Mouse (Mus musculus): ENCODE measurements at regions not wholly inside any gene's neighbourhood (a gene's known extent, or its start where the extent isn't known, plus 50 kb on each side); places are given as distances from the start of the nearest gene placed in this dataset.

GRCm38 (mm10) chr10:9227361-9227760 is 341.5 kb upstream of the Sash1 start:
- DNase-seq (ENCODE audit: low read depth, low spot score): no peak
- WGBS: 20% methylated on average over 1 of the region's 1 CpGs

GRCm38 (mm10) chr10:9210646-9211045 is 324.8 kb upstream of the Sash1 start:
- no peak for DNase-seq (ENCODE audit: low read depth, low spot score)
- WGBS: 17% methylated on average over 2 of the region's 2 CpGs

GRCm38 (mm10) chr10:9204096-9204495 is 318.2 kb upstream of the Sash1 start:
- 69% methylated on average over 8 of the region's 8 CpGs for WGBS
- no peak for DNase-seq (ENCODE audit: low read depth, low spot score)

GRCm38 (mm10) chr10:9203323-9203722 is 317.5 kb upstream of the Sash1 start:
- no peak for DNase-seq (ENCODE audit: low read depth, low spot score)
- whole genome bisulfite sequencing: 81% methylated on average over 6 of the region's 6 CpGs

- no peak for DNase-seq (ENCODE audit: low read depth, low spot score)
- WGBS: 48% methylated on average over 1 of the region's 1 CpGs
These were observed 317.1 kb upstream of the Sash1 start for GRCm38 (mm10) chr10:9202922-9203321.

- WGBS: 50% methylated on average over 3 of the region's 3 CpGs
These were observed 289.1 kb upstream of the Sash1 start for GRCm38 (mm10) chr10:9174997-9175396.

GRCm38 (mm10) chr10:9173509-9173908 is 287.6 kb upstream of the Sash1 start:
- WGBS: 89% methylated on average over 2 of the region's 2 CpGs

More at GRCm38 (mm10) chr10:9174997-9175396, 289.1 kb upstream of the Sash1 start:
- peak; percentile 1 for DNase-seq (ENCODE audit: low read depth, low spot score)

GRCm38 (mm10) chr10:9168725-9169124 is 282.9 kb upstream of the Sash1 start:
- DNase-seq (ENCODE audit: low read depth, low spot score): no peak
- WGBS: 85% methylated on average over 7 of the region's 7 CpGs

More at GRCm38 (mm10) chr10:9173509-9173908, 287.6 kb upstream of the Sash1 start:
- no peak for DNase-seq (ENCODE audit: low read depth, low spot score)

GRCm38 (mm10) chr10:9166017-9166416 is 280.1 kb upstream of the Sash1 start:
- DNase-seq (ENCODE audit: low read depth, low spot score): no peak

GRCm38 (mm10) chr10:9165598-9165997 is 279.7 kb upstream of the Sash1 start:
- 67% methylated on average over 12 of the region's 12 CpGs for WGBS
- no peak for DNase-seq (ENCODE audit: low read depth, low spot score)

More at GRCm38 (mm10) chr10:9166017-9166416, 280.1 kb upstream of the Sash1 start:
- 65% methylated on average over 12 of the region's 12 CpGs for WGBS

GRCm38 (mm10) chr10:9164333-9164732 is 278.5 kb upstream of the Sash1 start:
- WGBS: 89% methylated on average over 7 of the region's 7 CpGs
- no peak for DNase-seq (ENCODE audit: low read depth, low spot score)

- WGBS: 94% methylated on average over 7 of the region's 7 CpGs
These were observed 275.7 kb upstream of the Sash1 start for GRCm38 (mm10) chr10:9161597-9161996.

GRCm38 (mm10) chr10:9157299-9158215 is 271.7 kb upstream of the Sash1 start:
- 80% methylated on average over 10 of the region's 10 CpGs for WGBS

More at GRCm38 (mm10) chr10:9161597-9161996, 275.7 kb upstream of the Sash1 start:
- DNase-seq (ENCODE audit: low read depth, low spot score): no peak

GRCm38 (mm10) chr10:9136099-9136498 is 250.2 kb upstream of the Sash1 start:
- no peak for DNase-seq (ENCODE audit: low read depth, low spot score)
- WGBS: 74% methylated on average over 2 of the region's 2 CpGs

More at GRCm38 (mm10) chr10:9157299-9158215, 271.7 kb upstream of the Sash1 start:
- no peak for DNase-seq (ENCODE audit: low read depth, low spot score)

- WGBS: 77% methylated on average over 9 of the region's 9 CpGs
- DNase-seq (ENCODE audit: low read depth, low spot score): no peak
These were observed 248.6 kb upstream of the Sash1 start for GRCm38 (mm10) chr10:9134293-9135021.

- no peak for DNase-seq (ENCODE audit: low read depth, low spot score)
- 68% methylated on average over 2 of the region's 2 CpGs for WGBS
These were observed 244.2 kb upstream of the Sash1 start for GRCm38 (mm10) chr10:9130061-9130460.

- DNase-seq (ENCODE audit: low read depth, low spot score): no peak
- 40% methylated on average over 4 of the region's 4 CpGs for WGBS
These were observed 233.4 kb upstream of the Sash1 start for GRCm38 (mm10) chr10:9119249-9119648.

GRCm38 (mm10) chr10:9117648-9118551 is 232.0 kb upstream of the Sash1 start:
- DNase-seq (ENCODE audit: low read depth, low spot score): peak; percentile 14
- WGBS: 26% methylated on average over 14 of the region's 14 CpGs

- DNase-seq (ENCODE audit: low read depth, low spot score): no peak
- WGBS: 90% methylated on average over 7 of the region's 7 CpGs
These were observed 231.3 kb upstream of the Sash1 start for GRCm38 (mm10) chr10:9117134-9117533.

Measured in large intestine, adult 2 months (tissue).